Mouse (Mus musculus): ENCODE data around the gene 4921507P07Rik. TPM values are rescaled to one million over a fixed set of nuclear protein-coding genes. Genes with fewer than 3 reads are reported as not detected.
"Not testable (repeated sequence)": the region's sequence is repeated elsewhere in the genome, so short reads cannot be mapped to it uniquely, and the experiment has no call there.

The 4921507P07Rik gene
- under 1 TPM in 1 of 2 experiments, not detected in 1; 0.19 TPM for polyA plus RNA-seq (2017; shearing (Covaris generic))

GRCm38 (mm10) chr6:50596301-50597211 is at the start of gene 4921507P07Rik:
Gene 4921507P07Rik, minus strand, starts transcription at chr6:50596632.
- ATAC-seq = peak; percentile 78

GRCm38 (mm10) chr6:50644701-50645100 is 48.3 kb upstream of the 4921507P07Rik start:
- ATAC-seq = no peak

GRCm38 (mm10) chr6:50641898-50642297 is 45.5 kb upstream of the 4921507P07Rik start:
- ATAC-seq = no peak

GRCm38 (mm10) chr6:50640377-50640776 is 43.9 kb upstream of the 4921507P07Rik start:
- ATAC-seq = no peak

- no peak for ATAC-seq
Measured at GRCm38 (mm10) chr6:50639656-50640055, 43.2 kb upstream of the 4921507P07Rik start.

GRCm38 (mm10) chr6:50626170-50626569 is 29.7 kb upstream of the 4921507P07Rik start:
- ATAC-seq = not testable (repeated sequence)

GRCm38 (mm10) chr6:50618273-50618672 is 21.8 kb upstream of the 4921507P07Rik start:
- not testable (repeated sequence) for ATAC-seq

- ATAC-seq = peak; percentile 51
Measured at GRCm38 (mm10) chr6:50601620-50602019, 5.2 kb upstream of the 4921507P07Rik start.

GRCm38 (mm10) chr6:50598560-50598959 is 2.1 kb upstream of the 4921507P07Rik start:
- ATAC-seq = no peak

- no peak for ATAC-seq
Measured at GRCm38 (mm10) chr6:50594372-50594771, 2.1 kb downstream of the 4921507P07Rik start.

GRCm38 (mm10) chr6:50593334-50593845 is 3.0 kb downstream of the 4921507P07Rik start:
- ATAC-seq = no peak

- no peak for ATAC-seq
Measured at GRCm38 (mm10) chr6:50590234-50590633, 6.2 kb downstream of the 4921507P07Rik start.

GRCm38 (mm10) chr6:50588251-50588650 is 8.2 kb downstream of the 4921507P07Rik start:
- ATAC-seq = peak; percentile 75

- no peak for ATAC-seq
Measured at GRCm38 (mm10) chr6:50587412-50587811, 9.0 kb downstream of the 4921507P07Rik start.

- ATAC-seq = no peak
Measured at GRCm38 (mm10) chr6:50586316-50586715, 10.1 kb downstream of the 4921507P07Rik start.

GRCm38 (mm10) chr6:50585733-50586132 is 10.7 kb downstream of the 4921507P07Rik start:
- ATAC-seq = no peak

GRCm38 (mm10) chr6:50571661-50572060 is 24.8 kb downstream of the 4921507P07Rik start:
- ATAC-seq = no peak

GRCm38 (mm10) chr6:50566997-50567255 is 29.5 kb downstream of the 4921507P07Rik start:
- no peak for ATAC-seq

- ATAC-seq = peak; percentile 96
Measured at GRCm38 (mm10) chr6:50566141-50566996, 30.1 kb downstream of the 4921507P07Rik start, which contains the start of gene Cycs. Gene Cycs, minus strand, starts transcription at chr6:50566538.

GRCm38 (mm10) chr6:50563651-50564050 is 32.8 kb downstream of the 4921507P07Rik start:
- no peak for ATAC-seq

- no peak for ATAC-seq
Measured at GRCm38 (mm10) chr6:50562421-50562820, 34.0 kb downstream of the 4921507P07Rik start.

- peak; percentile 91 for ATAC-seq
Measured at GRCm38 (mm10) chr6:50560776-50561175, 35.7 kb downstream of the 4921507P07Rik start.

- ATAC-seq = no peak
Measured at GRCm38 (mm10) chr6:50558877-50559276, 37.6 kb downstream of the 4921507P07Rik start.
